Mouse (Mus musculus) fibroblast of lung, adult 2 months (primary cell): Measurements from ENCODE around the gene Polr2j.
"Not testable (repeated sequence)": the region's sequence is repeated elsewhere in the genome, so short reads cannot be mapped to it uniquely, and the experiment has no call there.

Source experiments
- DNase-seq: peaks from one replicate; pipeline ENCODE4 v3.0.0-alpha.2; 2011; ENCODE audit warnings: low read depth

Polr2j gene

DNA sequence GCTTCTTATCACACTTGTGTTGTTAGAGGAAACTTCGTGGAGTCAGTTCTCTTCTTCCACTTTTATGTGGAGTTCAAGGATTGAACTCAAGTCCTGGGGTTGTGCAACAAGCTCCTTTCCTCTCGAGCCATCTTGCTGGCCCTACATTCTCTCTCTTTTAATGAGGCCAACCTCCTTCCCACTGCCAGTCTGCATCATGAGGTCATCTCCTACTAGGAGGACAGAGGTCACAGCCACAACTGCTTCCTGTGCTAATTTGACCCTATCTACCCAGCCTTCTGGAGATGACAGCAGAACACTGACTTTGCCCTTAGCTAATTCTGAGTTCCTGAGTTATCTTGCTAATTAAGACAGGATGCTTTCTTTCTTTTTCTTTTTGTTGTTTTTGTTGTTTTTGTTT is 7.9 kb upstream of the Polr2j start:
- DNase-seq = no peak

DNA sequence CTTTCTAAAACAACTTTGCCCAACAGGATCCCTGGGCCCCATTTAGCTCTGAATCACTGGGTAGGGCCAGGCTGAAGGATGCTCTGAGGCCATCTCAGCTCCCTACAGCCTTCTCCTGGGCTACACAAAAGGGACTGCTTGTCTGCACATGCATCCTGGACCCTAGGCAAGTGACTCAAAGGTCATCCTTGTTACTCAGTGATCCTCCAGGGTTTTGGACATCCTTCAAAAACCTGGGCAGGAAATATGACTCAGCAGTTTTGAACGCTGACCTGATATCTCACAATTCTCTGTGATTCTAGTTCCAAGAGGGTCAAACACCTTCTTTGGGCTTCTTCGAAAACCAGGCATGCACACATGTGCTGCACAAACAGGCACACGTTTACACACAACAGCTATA is 7.4 kb upstream of the Polr2j start:
- no peak for DNase-seq

DNA sequence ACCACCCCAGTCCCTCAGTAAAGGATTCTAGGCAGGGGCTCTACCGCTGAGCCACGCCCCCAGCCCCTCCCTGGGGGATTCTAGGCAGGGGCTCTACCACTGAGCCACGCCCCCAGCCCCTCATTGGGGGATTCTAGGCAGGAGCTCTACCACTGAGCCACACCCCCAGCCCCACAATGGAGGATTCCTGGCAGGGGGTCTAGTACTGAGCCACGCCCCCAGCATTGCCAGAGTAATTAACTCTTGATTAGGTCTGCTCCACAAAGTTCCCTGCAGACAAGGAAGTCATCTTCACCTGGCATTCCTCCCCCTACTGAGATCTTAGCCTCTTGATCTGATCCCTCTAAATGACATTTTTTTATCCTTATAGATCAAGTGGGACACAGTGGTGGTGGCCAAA is 2.9 kb upstream of the Polr2j start:
- DNase-seq = not testable (repeated sequence)

DNA sequence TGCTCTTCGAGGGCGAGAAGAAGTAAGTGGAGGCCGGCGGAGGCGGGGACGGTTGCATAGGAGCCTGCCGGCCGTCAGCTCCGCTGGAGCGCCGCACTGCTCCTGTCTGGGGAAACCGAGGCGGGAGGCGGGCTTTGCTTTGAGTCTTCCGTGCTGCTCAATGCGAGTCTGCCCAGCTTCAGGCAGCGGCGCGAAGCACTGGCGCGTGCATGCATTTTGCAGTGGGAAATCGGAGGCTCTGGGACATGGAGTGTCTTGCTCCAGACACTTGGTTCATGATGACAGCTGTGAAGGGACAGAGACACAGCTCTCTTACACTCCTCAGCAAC is 317 bp downstream of the Polr2j start:
- DNase-seq = no peak

DNA sequence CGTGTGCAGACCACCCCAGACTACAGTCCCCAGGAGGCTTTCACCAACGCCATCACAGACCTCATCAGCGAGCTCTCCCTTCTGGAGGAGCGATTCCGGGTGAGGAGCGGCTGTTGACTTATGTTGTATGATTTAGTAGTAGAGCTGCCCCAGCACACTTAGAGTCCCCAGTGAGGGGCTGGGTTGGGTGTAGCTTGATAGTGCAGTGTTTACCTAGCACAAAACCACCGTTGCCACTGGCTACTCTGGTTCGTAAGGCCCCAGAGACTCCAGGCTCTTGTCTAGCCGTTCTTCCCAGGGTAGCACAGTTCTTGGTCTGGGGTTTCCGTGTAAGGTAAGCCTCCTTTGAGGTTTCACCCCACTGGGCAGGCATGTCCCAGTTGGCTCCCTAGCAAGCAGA is 5.7 kb downstream of the Polr2j start:
- no peak for DNase-seq

DNA sequence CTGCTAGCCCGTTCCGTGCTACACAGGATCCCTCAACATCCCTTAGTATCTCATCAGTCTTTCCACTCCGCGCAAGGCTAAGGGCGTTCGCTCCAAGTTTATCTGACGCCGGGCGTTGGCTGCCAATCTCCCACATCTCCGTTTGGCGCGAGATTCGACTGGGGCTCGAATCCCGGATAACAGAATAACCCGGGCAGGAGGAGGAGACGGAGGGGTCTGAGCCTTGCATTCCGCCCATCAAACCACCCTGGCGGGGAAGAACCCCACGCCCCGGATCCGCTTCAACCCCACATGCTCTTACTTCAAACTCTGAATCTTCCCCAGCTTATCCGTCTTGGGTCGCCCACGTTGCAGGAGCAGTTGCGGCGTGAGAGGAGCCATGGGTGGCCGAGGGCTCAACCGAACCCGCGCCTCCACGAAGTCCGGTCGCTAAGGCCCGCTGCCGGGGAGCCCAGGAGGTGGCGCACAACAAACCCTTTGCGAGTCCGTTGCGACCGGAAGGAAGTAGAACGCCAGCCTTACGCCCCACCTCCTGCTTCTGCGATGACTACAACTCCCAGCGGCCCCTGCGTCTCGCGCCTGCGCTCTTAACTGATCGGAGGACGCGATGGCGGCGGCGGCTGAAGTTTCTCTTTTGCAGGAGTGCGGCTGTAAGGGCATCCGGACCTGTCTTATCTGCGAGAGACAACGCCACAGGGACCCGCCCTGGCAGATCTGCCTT is 19.3 kb downstream of the Polr2j start, which contains the start of the genes Lrwd1 and Alkbh4:
Gene Lrwd1, minus strand, starts transcription at position 504 of the 721 bp plus-strand sequence.
Gene Alkbh4, plus strand, starts transcription at position 576 of the 721 bp plus-strand sequence.
- peak; percentile 93 for DNase-seq

DNA sequence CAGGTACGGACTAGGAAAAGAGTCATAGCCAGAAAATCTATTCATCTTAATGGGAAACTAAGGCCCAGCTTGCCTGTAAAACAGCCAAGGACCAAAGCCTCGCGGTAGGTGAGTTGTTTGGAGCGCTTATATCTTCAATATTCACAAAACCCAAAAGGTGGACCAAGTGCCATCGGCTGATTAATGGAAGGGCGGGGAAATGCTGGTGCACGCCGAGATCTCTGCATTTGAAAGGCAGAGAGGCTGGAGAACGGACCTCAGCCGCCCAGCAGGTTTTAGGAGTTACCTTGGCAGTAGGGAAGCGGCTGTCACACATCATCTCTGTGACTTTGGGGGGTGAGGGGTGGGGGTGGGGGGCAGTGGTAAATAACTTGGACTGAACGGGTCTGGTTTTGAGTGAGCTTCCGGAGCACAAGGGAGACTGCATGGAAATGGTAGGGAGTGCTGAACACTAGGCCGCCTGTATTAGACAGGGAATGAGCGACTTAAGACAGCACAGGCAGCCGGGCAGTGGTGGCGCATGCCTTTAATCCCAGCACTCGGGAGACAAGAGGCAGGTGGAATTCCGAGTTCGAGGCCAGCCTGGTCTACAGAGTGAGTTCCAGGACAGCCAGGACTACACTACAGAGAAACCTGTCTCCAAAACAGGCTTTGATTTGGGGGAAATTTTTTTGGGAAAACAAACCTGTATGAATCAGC is 20.0 kb downstream of the Polr2j start:
- DNase-seq = no peak

DNA sequence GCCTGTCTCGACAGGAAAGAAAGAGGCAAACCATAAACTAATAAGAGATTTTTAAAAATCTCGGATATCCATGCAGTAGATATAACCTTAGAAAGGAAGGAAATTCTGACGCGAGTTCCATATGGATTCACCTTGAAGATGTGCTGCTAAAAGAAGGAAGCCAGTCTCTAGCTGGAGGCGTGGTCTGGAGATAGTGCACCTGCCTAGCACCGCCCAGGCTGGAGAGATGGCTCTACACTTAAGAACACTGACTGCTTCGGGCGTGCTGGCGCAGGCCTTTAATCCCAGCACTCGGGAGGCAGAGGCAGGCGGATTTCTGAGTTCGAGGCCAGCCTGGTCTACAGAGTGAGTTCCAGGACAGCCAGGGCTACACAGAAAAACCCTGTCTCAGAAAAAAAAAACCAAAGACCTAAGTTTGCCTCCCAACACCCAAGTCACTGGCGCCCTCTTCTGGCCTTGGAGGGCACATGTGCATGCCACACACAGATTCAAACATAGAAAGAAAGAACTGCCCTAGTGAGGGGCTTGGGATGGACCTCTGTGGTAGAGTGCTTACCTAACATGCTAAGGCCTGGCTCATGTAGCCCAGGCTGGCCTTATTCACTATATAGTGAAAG is 21.3 kb downstream of the Polr2j start:
- DNase-seq = peak; percentile 9

DNA sequence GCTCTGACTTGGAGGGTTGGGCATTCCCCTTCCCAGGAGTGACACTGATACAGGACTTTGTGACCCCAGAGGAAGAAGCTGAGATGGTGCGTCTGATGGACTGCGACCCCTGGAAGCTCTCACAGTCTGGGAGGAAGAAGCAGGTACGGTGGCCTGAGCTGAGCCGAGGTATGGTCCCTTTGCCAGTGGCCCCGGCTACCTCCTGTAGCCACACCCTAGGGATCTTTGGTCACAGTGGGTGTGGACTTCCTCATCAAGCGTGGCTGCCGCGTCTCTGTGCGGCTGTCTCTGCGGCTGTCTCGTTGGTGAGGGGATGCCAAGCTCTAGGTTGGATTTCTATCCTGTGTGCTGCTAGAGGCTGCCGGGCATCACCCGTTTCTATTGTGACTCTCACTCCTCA is 23.0 kb downstream of the Polr2j start:
- DNase-seq = no peak

DNA sequence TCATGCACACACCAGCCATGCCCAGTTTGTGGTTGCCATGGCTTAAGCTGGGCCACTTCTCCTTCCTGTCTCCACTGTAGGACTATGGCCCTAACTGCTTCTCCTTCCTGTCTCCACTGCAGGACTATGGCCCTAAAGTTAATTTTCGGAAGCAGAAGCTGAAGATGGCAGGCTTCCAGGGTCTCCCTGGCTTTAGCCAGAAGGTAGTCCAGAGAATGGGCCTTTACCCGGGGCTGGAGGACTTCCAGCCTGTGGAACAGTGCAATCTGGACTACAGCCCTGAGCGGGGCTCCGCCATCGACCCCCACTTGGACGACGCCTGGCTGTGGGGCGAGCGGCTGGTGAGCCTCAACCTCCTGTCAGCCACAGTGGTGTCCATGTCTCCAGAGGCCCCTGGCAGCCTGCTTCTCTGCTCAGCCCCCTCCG is 23.6 kb downstream of the Polr2j start:
- DNase-seq = no peak

DNA sequence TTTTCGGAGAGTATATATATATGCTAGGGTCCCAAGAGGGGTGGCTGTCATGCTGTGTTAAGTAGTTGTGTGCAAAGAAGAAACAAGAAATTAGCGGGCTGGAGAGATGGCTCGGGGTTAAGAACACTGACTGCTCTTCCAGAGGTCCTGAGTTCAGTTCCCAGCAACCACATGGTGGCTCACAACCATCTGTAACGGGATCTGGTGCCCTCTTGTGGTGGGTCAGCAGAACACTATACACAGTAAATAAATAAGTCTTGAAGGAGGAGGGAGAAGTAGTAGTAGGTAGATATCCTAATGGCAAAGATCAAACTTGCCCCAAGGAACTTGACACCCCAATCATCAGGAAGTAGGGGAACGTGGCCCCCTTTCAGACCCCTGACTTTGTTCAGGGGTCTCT is 26.3 kb downstream of the Polr2j start:
- no peak for DNase-seq

DNA sequence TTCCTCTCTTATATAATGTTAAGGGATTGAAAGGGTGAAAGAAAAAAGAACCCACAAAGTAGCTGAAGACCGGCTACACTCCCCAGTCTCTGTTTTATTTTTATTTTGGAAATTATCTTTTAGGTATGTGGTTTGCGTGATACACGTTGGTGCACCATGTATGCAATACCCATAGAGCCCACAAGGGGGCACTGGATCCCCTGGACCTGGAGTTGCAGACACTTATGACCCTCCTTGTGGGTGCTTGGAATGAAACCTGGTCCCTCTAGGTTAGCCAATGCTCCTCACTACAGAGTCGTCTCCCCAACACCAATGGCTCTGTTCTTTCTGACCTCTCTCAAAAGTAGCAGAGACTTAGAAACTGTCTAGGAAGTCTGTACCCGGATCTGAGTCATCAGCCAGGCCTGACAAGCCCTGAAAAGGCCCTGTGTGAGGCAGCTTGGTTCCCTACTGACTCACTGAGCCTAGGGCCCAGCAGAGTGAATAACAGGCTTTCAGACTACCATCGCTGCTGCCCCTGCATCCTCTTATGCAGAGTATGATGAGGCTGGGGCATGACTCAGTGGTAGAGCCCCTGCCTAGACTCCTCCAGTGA is 26.8 kb downstream of the Polr2j start:
- DNase-seq = peak; percentile 49

DNA sequence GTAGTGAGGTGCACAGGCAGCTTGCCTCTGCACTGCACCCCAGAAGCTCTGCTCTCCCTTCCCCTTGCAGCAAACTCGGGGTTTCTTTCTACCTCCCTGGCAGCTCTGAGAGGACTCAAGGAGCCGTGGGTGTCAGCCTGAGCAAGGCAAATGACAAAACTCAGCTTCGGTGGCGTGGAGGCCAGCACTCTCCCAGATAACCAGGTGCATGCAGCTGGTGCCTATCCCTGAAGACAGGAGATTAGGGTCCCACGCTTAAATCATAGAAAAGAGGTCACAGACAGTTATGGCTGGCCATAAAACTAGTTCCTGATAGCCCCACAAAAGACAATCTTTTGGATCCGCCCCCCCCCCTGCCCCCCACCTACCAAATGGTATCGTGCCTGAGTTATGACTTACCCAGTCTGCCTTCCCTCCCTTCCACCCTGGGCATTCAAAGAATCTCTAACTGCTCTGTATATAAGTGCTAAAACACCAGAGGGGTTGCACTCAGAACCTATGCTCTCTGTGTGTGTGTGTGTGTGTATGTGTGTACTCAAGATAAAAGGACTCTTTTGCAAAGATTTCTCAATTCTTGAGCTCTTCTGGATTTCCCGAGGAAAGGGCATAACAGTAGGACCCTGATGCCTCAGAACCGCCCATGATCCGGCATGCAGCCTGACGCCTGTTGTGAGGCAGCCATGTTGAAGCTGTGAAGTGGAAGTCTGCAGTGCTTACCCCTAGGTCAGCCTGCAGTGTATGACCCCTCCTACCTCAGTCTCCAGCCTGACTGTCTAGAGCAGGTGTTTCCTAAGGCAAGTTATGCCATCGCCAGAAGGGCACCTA is 28.4 kb downstream of the Polr2j start:
- DNase-seq = no peak

DNA sequence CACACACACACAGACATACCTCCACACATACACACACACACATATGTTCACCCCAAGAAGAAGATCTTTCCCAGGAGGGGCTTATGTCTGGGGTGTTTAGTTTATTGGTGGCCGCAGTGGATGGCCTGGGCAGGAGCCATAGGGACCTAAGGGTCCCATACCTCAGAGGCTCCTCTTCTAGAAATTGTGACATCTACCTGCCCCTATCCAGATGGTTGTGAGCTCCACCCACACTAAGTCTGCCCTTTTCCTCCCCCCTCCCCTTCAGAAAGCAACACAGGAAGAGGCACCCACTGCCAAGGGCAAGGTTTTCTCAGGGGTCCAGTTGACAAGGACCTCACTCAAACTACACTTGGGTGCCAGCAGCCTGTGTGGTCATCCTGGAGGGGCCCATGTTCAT is 30.5 kb downstream of the Polr2j start:
- no peak for DNase-seq

DNA sequence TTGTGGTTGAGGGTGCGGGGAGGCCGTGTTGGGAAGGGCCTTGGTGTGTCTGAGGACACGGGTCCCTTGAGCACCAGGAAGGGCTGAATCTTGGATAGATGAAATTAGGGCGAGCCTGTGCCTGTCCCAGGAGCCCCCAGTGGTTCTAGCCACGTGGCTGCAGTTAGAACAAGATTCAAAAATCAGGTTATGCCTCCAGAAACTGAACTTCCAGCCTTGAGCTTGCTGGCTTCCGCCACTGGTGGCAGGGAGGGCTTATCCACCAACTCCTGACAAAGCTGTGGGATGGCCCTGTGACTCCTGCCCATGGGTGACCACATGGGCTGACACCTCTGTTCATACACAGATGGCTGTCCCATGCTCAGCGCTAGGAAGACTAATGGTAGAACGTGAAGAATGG is 31.3 kb downstream of the Polr2j start:
- no peak for DNase-seq

DNA sequence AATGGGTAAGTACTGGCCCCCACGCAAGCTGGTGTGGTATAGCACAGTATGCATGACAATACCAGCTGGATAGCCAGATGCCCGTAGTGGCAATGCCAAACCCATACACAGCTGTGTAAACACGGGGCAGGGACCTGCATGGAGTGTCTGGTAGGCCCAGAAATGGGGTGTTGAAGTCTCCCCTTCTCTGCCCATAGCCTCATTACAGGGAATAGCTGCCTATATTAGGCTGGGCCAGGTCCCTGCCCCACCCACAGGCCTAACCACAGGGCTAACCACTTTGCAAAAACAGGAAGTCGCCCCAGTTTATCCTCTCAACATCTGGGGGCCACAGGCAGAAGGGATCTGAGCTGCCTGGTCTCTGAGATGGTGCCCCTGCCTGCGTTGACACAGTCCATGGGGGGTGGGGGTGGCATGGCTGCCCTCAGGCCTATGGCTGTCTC is 32.7 kb downstream of the Polr2j start:
- not testable (repeated sequence) for DNase-seq

DNA sequence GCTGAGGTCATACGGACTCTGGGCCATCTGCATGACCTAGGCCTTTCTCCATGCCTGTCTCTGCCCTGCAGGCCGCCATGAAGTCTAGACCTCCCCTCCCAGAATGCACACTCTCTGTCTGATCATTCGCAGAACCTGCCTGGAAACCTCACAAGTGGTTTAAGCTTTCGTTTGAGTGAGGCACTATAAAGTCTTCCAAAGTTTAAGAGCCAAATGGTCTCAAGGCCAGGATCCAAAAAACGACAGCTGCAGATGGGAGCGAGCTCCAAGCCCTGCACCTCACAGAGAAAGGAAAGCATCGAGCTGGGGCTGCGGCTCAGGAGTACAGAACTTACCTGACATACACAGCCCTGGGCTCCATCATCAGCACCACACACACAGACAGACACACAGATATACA is 35.9 kb downstream of the Polr2j start:
- DNase-seq = no peak

DNA sequence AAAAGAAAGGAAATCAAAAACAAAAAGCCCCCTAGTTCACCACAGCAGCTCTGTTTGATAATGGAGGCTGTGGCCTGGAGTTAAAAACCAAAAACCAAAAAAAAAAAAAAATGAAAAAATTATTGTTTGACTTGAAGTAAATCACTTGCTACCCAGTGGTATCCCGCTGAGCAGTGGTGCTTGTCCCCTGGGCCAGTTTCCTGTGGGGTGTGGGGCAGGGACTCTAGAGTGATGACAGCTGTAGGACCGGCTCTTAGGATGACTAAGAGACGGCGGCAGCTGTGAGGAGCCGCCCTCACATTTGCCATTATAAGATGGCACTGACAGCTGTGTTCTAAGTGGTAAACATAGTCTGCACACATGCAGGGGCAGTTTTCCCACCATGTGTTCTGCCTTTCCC is 39.0 kb downstream of the Polr2j start:
- DNase-seq = no peak

DNA sequence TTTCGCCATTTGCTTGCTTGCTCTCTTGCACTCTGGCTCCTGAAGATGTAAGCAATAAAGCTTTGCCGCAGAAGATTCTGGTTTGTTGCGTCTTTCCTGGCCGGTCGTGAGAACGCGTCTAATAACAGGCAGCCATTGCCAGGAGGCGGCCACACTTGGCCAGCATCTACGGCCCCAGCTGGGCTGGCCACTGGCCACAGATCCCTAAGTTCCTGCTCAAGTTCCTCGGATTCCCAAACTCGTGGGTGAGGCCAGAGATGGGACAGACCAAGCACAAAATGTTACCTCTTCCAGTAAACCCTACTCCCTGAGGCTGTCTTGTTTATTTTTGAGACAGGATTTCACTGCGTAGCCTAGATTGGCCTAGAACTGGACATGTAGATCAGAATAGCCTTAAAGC is 43.7 kb downstream of the Polr2j start:
- DNase-seq = not testable (repeated sequence)

DNA sequence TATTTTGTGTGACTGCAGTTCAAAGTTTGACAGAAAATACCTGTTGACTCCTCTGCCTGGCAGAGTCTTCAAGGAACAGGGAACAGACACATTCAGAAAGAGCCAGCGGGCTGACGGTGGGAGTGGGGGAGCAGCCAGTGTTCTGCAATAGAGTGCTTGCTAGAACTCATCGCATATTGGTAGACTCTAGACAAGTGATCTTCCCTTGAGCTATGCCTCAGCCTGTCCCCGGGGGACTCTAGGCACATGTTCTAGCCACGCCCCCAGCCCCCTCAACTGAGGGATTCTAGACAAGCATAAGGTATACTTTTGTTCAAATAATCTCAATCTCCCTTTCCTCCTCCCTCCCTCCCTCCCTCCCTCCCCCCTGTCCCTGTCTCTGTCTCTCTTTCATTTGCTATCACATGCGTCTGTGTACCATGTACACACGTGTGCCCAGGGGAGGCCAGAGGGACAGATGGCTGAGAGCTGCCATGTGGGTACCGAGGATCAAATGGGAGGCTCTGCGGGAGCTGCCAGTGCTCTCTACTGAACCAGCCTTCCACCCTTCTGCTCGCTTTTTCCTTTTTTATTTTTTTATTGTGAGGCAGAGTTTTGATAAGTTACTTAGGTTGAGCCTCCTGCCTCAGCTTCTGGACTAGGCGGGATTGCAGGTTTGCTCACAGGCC is 47.5 kb downstream of the Polr2j start:
- no peak for DNase-seq

DNA sequence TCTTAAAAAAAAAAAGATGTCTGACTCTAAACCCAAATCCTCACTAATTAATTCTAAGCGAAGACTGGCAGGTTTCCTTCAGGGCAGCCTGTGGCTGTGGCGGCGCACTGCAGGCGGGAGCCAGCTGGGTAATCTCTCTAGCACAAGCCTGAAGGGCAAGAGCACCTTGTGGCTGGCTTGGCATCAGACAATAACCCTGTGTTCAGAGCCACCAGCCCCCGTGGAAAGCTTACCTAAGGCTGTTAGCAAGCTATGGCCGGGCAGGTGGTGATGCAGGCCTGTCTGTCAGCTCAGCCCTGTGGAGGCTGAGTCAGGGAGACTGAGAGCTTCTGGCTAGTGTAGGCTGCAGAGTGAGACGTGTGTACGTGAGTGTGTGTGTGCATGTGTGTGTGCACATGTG is 48.8 kb downstream of the Polr2j start:
- no peak for DNase-seq
